Mouse (Mus musculus) CH12F3 (cell line): ENCODE results near the gene Ubap2.

Experiments
- in situ Hi-C: fragments of 300-500 bp; cut with MboI; formaldehyde crosslinking; loops from 2 replicates; pipeline ENCODE4 v1.14.3; 2020; ENCODE audit warnings: low sequenced_read_pairs

Gene Ubap2

DNA sequence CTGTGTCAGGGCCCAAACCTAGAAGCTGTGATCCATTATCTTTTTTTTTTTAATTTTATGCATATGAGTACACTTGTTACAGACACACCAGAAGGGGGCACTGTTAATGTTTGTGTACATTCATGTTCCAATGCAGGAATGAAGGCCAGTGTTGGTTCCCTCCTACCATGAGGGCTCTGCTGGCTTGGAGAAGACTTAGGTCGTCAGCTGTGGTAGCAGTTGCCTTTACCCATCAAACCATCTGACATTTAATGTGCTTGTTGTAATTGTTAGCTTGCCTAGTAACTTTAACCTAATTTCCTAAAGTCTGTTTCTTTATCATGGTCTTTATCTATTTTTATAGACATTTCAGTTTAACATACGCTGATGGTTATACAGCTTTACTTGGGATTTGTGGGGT lies 104.0 kb downstream of the Ubap2 start:
- in situ Hi-C loops, result no loop called here

DNA sequence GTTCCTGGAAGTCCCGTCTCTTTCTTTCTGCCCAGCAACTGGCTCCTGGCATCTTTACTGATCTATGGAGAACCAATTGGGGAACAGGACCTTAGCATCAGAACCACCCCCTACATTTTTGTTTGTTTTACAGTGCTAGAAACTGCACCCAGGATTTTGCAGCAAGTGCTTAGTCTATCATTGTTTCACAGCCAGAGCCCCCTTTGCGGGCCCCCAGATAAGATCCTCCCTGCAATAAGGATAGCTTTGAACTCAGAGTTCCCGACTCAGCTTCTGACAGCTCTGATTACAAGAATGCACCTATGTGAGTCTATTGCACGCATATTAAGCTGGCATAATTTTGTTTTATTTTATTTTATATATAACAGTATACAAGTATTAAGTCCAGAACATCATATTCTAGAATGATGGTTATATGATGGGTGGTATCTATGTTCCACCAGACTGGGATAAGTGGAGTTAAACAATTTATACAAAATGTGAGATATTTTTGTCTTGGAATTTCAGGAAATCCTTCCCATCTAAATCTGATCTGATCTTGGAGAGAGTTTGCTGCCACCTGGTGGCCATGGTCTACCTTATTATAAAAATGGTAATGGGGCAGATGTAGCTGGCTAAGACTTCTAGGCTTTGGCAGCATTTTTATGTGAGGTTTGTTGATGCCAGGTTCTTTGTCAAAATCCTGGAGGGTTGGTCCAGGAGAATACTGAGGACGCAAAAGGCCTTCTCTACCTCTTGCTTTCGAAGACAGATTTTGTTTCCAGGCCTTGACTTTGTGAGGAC lies 109.1 kb downstream of the Ubap2 start:
- in situ Hi-C loops, result loop anchor here (5.0 kb wide), 1 partner anchor 34 kb away; no protein-coding TSS in a partner anchor

DNA sequence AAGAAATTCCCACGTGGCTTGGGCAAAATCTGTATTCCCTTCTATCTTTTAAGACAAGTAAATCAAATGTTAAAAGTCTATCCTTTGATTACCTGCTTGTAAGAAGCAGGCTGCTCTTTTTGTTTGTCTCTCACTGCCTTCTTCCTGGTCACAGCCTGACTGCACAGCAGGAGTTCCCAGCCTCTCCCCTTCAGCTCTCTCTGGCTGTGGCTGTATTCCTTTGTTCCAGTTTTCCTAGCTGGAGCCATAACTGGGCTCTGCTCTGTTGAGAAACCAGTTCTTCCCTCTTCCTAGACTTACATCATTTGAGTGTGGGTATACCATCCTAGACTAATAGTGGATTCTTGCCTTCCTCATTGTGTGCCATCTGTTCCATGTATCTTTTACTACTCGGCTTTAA lies 110.0 kb downstream of the Ubap2 start:
- in situ Hi-C loops, result loop anchor here (5.0 kb wide), 1 partner anchor 33 kb away; no protein-coding TSS in a partner anchor

DNA sequence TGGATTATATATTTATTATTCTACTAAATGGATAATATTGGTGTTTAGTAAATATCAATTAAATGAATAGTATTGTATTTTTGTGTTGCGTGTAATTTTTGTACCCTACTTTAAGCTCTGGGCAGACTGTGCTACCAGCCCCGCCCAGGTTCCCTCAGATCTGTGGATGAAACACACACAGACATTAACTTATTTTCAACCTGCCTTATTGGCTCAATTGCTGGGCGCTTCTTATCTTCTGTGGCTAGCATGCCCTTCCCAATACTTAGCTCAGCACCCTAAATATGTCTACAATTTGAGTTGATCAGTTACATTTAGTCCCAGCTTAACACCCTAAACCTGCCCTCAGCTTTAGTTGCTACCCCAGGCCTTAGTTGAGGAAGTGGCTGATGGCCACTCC lies 113.7 kb downstream of the Ubap2 start:
- in situ Hi-C loops, result no loop called here

DNA sequence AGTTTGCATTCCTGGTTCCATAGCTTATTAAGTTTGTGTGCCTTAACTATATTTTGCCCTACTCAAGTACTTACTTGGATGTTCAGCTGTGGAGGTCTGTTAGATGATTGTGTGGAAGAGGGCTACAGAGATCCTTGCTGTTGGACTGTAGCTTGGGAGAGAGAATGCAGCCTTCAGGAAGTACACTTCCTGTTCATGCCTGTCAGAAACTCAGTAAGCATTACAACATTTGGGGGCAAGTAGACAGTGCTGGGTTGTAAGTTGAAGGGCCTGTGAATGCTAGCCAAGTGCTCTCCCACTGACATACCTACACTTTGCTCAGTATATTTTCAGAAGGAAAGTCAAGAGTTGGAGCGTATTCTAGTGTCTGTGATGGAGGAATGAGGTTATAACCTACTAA lies 116.7 kb downstream of the Ubap2 start:
- in situ Hi-C loops, result no loop called here

DNA sequence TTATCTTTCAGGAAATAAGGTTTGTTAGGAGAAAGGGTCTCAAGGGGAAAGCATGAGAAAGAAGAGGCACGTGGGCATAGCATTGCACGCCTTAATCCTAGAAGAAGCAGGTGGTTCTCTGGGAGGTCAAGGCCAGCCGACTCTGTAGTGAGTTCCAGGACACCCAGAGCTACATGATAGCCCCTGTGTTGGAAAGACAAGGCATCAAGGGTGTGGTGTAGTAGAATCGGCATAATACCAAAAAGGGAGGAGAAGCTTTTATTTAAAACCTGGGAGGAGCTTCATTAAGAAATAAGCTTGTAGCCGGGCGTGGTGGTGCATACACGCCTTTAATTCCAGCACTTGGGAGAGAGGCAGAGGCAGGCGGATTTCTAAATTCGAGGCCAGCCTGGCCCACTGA lies 118.0 kb downstream of the Ubap2 start:
- in situ Hi-C loops, result no loop called here

DNA sequence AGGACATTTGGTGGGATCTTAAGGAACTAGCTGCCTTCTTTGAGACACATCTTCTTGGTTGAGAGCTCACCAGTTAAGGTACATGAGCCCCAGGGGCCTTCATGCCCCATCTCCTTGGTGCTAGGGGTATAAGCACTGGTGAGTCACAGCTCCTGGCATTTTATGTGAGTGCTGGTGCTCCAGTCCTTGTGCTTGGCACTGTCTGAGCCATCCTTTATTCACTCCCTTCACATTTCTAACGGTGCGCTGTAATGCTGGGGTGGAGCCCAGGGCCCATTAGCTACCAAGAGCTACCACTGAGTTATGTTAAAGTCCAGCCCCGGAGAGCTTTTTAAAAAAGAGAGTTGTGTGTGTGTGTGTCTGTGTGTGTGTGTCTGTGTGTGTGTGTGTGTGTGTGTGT lies 121.8 kb downstream of the Ubap2 start:
- in situ Hi-C loops, result no loop called here

DNA sequence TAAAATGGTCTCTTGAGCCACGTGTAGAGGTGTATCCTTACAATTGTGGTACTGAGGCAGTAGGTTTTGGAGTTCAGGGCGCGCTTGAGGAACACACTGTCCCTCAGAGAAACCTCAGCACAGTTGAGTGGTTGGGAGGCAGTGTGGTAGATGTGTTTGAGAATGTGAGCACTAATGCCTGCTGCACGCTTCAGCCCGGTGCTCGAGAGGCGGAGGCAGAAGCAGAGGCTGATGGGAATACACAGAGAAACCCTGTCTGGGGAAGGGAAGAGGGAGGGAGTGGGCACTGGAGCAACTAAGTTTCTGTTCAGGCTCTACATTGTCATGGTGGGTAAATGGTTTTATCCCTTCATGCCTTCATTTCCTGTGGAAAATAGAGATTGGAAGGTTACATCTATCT lies 123.8 kb downstream of the Ubap2 start:
- in situ Hi-C loops, result no loop called here

DNA sequence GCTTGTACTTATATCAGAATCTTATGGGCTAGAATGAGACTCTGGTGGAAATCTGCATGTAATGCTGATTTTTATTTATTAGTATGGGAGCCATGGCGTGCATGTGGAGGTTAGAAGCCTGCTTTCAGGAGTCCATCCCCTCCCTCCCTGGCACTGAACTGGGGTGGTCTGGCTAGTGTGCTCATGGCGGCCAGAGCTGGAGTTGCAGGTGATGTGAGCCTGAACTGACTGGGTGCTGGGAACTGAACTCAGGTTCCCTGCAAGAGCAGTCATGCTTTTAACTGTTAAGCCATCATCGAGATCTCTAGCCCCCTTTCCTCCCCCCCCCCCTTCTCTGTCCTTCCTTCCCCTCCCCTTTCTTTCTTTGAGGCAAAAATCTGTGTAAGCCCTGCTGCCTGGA lies 125.1 kb downstream of the Ubap2 start:
- in situ Hi-C loops, result no loop called here
